Mouse (Mus musculus) intestine, postnatal 0 days (tissue): ENCODE results near the gene Pbx4. TPM values are rescaled to one million over a fixed set of nuclear protein-coding genes. Genes with fewer than 3 reads are reported as not detected.

Experiments
- ATAC-seq: fragments of 200-750 bp; cut with Nextera tagmentation; 2 replicates; pipeline ENCODE4 v1.8.0; 2017; ENCODE audit warnings: mild to moderate bottlenecking, moderate TSS enrichment, moderate library complexity
- H3K27ac ChIP-seq: fragments of 300-500 bp; sonication (generic); 2 replicates; pipeline ENCODE4 v1.5.1; 2014; ENCODE audit warnings: mild to moderate bottlenecking, low read depth, low read length, moderate library complexity
- H3K27me3 ChIP-seq: fragments of 300-500 bp; sonication (generic); replicated peaks from 2 replicates; pipeline ENCODE4 v1.6.1; 2014; ENCODE audit warnings: low read length, mixed read lengths; ENCODE audit not compliant: control insufficient read depth, insufficient read depth
- H3K36me3 ChIP-seq: fragments of 300-500 bp; sonication (generic); 2 replicates; pipeline ENCODE4 v1.6.1; 2014; ENCODE audit warnings: mild to moderate bottlenecking, moderate library complexity; ENCODE audit not compliant: control insufficient read depth, insufficient read depth
- H3K4me1 ChIP-seq: fragments of 300-500 bp; sonication (generic); replicated peaks from 2 replicates; pipeline ENCODE4 v1.6.1; 2014; ENCODE audit warnings: antibody characterized with exemption, low read length, mixed read lengths; ENCODE audit not compliant: control insufficient read depth, insufficient read depth
- H3K4me2 ChIP-seq: fragments of 300-500 bp; sonication (generic); replicated peaks from 2 replicates; pipeline ENCODE4 v1.6.1; 2014; ENCODE audit warnings: low read depth, mild to moderate bottlenecking, moderate library complexity
- H3K4me3 ChIP-seq: fragments of 300-500 bp; sonication (generic); 2 replicates; pipeline ENCODE4 v1.5.1; 2014; ENCODE audit warnings: low read depth, low read length
- H3K9ac ChIP-seq: fragments of 300-500 bp; sonication (generic); 2 replicates; pipeline ENCODE4 v1.6.1; 2014; ENCODE audit warnings: mild to moderate bottlenecking, low read depth, low read length
- H3K9me3 ChIP-seq: fragments of 300-500 bp; sonication (generic); 2 replicates; pipeline ENCODE4 v1.6.1; 2016; ENCODE audit warnings: mixed run types; ENCODE audit not compliant: control insufficient read depth
- CTCF ChIP-seq: sonication (generic); IDR thresholded peaks from 2 replicates; pipeline ENCODE4 v1.5.1; 2016; ENCODE audit warnings: low read depth, mild to moderate bottlenecking, control low read depth, antibody characterized with exemption, moderate library complexity
- WGBS: fragments of 180-500 bp; shearing (Covaris S2); extraction: QIAGEN DNeasy Blood & Tissue Kit; methylation state at CpG from one replicate; pipeline ENCODE4 v1.1.7; 2014; 5-methylcytosine and 5-hydroxymethylcytosine counted together
- polyA plus RNA-seq: library from polyadenylated mRNA; unstranded; fragments of >200 nt; fragmentation: Nextera tagmentation; extraction: Ambion mirVana; gene quantifications from 2 replicates; pipeline ENCODE4 v1.2.1, GENCODE M21; 2015

Gene Pbx4
- polyA plus RNA-seq, 1 experiment from 2014 or later, result 2.7 TPM

DNA sequence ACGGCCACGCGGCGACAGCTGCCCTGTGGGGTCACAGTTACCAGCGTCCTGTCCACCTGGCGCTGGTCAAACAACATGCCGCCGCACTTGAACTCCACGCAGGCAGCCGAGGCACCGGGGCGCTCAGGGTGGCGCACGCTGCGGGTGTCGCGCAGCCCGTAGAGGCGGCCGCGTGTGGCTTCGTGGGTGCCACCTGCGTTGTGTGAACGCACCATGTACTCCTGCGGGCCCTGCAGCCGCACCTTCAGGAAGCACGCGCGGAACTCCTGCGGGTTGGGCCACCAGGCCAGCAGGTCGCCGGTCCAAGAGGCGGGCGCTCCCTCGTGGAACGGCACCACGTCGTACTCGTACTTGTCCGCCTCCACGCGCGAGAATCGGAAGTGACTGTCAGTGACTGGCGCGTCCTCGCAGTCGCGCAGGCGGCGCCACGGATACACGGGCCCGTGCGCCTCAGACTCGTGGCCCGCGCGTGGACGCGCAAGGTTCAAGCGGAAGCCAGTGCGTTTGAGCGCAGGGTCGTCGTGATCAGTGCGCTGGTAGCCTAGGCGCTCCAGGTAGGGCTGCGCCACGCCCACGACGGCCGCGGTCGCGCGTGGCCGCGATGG, 49.1 kb downstream of the Pbx4 start:
- TF ChIP-seq CTCF, result no peak
- Histone ChIP-seq H3K4me2 (peak overlapping the region; percentile 58), H3K9ac (no peak overlapping the region), H3K4me1 (no peaks in the 10 kb centered on the region), H3K36me3 (no peaks in the 10 kb centered on the region), H3K9me3 (no peaks in the 10 kb centered on the region), H3K27me3 (peaks cover 73% of the 10 kb centered on the region), H3K4me3 (peak overlapping the region; percentile 40), H3K27ac (no peak overlapping the region)
- ATAC-seq, result 0 out of 2 replicates have a peak, but pooled peaks have one; percentile 4
- 23% methylated on average over 79 of the region's 79 CpGs for WGBS

DNA sequence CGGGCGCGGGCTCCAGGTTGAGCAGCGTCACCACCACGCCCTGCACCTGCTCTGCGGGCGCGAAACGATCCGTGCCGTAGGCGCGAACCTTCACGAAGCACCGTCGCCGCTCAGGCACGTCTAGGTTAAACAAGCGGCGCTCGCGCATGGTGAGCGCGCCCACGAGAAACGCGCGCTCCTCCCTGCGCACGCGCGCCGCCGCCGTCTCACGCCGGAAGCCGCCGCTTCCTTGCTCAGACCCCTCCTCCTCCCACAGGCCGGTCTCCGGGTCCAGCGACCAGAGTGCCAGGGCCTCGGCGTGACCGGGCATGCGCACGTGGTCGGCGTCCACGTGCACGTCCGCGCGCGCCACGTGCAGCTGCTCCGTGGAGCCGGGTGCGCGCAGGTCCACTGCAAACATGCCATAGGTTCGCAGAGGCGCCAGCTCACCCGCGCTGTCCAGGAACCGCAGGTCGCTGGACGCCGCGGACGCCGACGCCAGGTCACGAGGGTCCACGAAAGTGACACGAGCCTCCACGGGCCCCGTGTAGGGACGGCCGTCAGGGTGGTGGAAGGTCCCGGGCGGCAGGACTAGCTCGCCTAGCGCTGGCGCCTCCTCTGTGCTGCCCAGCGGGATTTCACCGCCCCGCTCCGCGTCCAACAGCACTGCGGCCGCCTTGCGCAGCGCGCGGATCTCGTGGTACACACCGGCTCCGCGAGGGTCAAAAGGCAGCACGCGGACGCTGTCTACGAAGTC, 49.9 kb downstream of the Pbx4 start:
- no peak overlapping the region for H3K9ac ChIP-seq
- H3K27me3 ChIP-seq, result peaks cover 82% of the 10 kb centered on the region
- WGBS, result 10% methylated on average over 89 of the region's 103 CpGs
- H3K9me3 ChIP-seq, result no peaks in the 10 kb centered on the region
- peak overlapping the region; percentile 58 for H3K4me2 ChIP-seq
- H3K36me3 ChIP-seq, result no peaks in the 10 kb centered on the region
- no peak overlapping the region for H3K27ac ChIP-seq
- no peaks in the 10 kb centered on the region for H3K4me1 ChIP-seq
- peak; percentile 37 for ATAC-seq
- H3K4me3 ChIP-seq, result peak overlapping the region; percentile 40
- TF ChIP-seq CTCF, result no peak

GRCm38 (mm10) chr8:69882833-69883600, 50.7 kb downstream of the Pbx4 start:
- Histone ChIP-seq H3K36me3 (no peaks in the 10 kb centered on the region), H3K27ac (no peak overlapping the region), H3K4me3 (peak overlapping the region; percentile 40; the same call in 1 of the 2 replicates), H3K9me3 (no peaks in the 10 kb centered on the region), H3K4me2 (no peak overlapping the region; the same call in 1 of the 2 replicates), H3K27me3 (peaks cover 90% of the 10 kb centered on the region), H3K4me1 (no peaks in the 10 kb centered on the region), H3K9ac (no peak overlapping the region)
- 22% methylated on average over 52 of the region's 52 CpGs for WGBS
- no peak for TF ChIP-seq CTCF
- no peak for ATAC-seq

DNA sequence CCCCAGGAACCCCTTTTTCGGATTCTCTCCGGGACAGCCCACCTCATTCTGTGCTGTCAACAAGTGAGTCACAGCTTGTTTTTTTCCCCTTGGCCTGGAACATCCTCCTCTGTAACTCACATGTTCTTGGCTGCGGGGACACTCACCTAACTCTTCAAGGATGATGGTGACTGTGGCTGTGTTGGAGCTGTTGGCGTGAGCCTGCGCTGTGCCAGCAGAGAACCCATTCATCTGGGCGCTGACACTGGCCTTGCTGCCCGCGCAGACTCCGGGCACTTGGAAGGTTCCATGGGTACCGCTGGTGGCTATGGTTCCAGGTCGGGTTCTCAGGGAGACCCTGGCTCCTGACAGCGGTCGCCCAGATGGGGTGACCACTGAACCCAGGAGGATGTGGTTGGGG, 51.9 kb downstream of the Pbx4 start:
- no peak overlapping the region for H3K4me2 ChIP-seq
- WGBS, result 57% methylated on average over 13 of the region's 13 CpGs
- no peaks in the 10 kb centered on the region for H3K9me3 ChIP-seq
- peaks cover 4% of the 10 kb centered on the region; the same call in 1 of the 2 replicates for H3K4me1 ChIP-seq
- no peak for ATAC-seq
- H3K27me3 ChIP-seq, result peaks cover 100% of the 10 kb centered on the region
- H3K27ac ChIP-seq, result no peak overlapping the region
- H3K4me3 ChIP-seq, result no peak overlapping the region
- no peak overlapping the region for H3K9ac ChIP-seq
- no peak for TF ChIP-seq CTCF
- H3K36me3 ChIP-seq, result no peaks in the 10 kb centered on the region

DNA sequence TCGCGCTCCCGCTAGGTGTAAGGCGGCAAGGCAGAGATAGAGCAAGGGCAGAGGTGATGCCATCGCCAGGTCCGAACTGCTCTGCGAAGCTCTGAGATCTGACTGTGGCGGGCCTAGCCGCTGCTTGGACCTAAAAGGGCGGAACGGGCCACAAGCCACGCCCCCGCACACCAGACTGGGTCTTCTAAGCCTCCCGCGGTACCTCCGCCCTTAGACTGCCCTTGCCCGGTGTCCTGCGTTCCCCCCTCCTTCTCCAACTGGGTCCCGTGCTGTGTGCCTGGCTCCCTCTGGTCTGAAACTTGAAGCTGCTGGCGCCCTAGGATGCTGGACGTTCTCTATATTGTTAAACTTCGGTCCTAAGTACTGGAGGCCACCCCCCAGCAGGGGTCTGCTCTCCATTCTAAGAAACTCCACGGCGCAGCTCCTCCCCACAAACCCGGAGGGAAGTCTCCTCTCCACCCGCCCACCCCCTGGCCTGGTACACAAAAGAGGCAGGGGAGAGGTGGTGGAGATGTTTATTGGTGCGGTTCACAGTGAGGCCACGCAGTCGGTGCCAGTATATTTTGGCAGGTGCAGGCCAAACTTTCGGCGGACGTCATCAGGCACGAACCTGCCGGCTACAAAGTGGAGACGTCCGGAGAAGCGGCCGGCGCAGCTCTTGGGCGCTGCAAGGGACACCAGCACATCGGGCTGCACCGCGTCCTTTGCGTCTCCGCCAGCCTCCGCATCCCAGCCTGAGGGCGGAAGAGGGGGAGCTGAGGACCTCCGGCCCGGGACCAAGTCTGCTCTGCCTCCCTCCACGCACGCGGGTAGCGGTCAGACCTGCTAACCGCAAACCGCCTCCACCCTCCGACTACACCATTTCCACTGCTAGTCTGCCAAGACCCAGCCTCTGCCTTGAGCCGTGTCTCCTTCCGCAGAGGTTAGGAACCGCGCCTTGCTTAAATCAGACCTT, 55.3 kb downstream of the Pbx4 start, which contains the start of gene Cilp2:
Cilp2 (minus strand) TSS at position 399 of the 955 bp plus-strand sequence.
- under 1% methylated on average over 60 of the region's 60 CpGs for WGBS
- H3K9ac ChIP-seq, result no peak within 1 kb of the TSS

More for the DNA sequence above, 55.3 kb downstream of the Pbx4 start, which contains the start of gene Cilp2:
- ATAC-seq, result 0 out of 2 replicates have a peak, but pooled peaks have one; percentile 1
- Histone ChIP-seq H3K27me3 (peaks cover 81% of the 10 kb centered on the region), H3K4me1 (peaks cover 4% of the 10 kb centered on the region; the same call in 1 of the 2 replicates), H3K4me3 (peak within 1 kb of the TSS; percentile 32), H3K9me3 (no peaks in the 10 kb centered on the region), H3K4me2 (peak within 1 kb of the TSS; percentile 51), H3K36me3 (peaks cover 6% of the 10 kb centered on the region; the same call in 1 of the 2 replicates), H3K27ac (no peak within 1 kb of the TSS)
- TF ChIP-seq CTCF, result no peak
